In genomic region chr4:117071183-117071582, GRCm38 (mm10) we compare ENCODE assay signal across 32 mouse cellular contexts. TPM values are rescaled to one million over a fixed set of nuclear protein-coding genes. Genes with fewer than 3 reads are reported as not detected.
DNase-seq lines count a peak whose midpoint lies in the region; ATAC-seq and TF ChIP-seq lines count a peak whose summit lies in the region.
"Had no signal": no experiment of that assay in that cellular context is flagged by ENCODE, and none has a peak within 500 bp of the region (broad histone marks: within the 10 kb centered on the region; RNA-seq: fewer than 3 reads in every experiment).

No protein-coding gene starts in this region.

- ATAC-seq in intestine, postnatal 0 days = peak; percentile 43; the same call in 1 of the 2 replicates
- ATAC-seq in intestine, embryonic 16.5 days = no peak
- ATAC-seq in lung, postnatal 0 days = peak; percentile 93
- peak; percentile 58; the same call in 1 of the 2 replicates for ATAC-seq in stomach, embryonic 16.5 days (ENCODE audit: insufficient read depth, low FRiP score)
- ATAC-seq: forebrain, embryonic 16.5 days; midbrain, embryonic 16.5 days had no signal

- no peak overlapping the region for H3K4me2 ChIP-seq in intestine, postnatal 0 days (replicated peaks; ENCODE audit: low read depth)
- H3K4me2 ChIP-seq in intestine, embryonic 16.5 days (ENCODE audit: low read depth, low read length) = no peak overlapping the region
- H3K4me2 ChIP-seq in lung, postnatal 0 days (replicated peaks; ENCODE audit: low read depth, low read length) = no peak overlapping the region
- no peak overlapping the region for H3K4me2 ChIP-seq in stomach, embryonic 16.5 days (ENCODE audit: low read depth, low read length)
- H3K4me2 ChIP-seq: embryonic facial prominence, embryonic 12.5 days; hindbrain, embryonic 13.5 days; midbrain, embryonic 11.5 days; neural tube, embryonic 12.5 days had no signal

- no peaks in the 10 kb centered on the region for H3K9me3 ChIP-seq in intestine, postnatal 0 days (ENCODE audit: control insufficient read depth)
- no peaks in the 10 kb centered on the region for H3K9me3 ChIP-seq in intestine, embryonic 16.5 days (ENCODE audit: control insufficient read depth, low read length)
- no peaks in the 10 kb centered on the region for H3K9me3 ChIP-seq in lung, postnatal 0 days (ENCODE audit: low read length)
- H3K9me3 ChIP-seq in stomach, embryonic 16.5 days (replicated peaks; ENCODE audit: control insufficient read depth, low read length) = no peaks in the 10 kb centered on the region
- H3K9me3 ChIP-seq: embryonic facial prominence, embryonic 12.5 days; forebrain, embryonic 10.5 days; G1E; hindbrain, embryonic 13.5 days; neural tube, embryonic 12.5 days had no signal

- H3K9ac ChIP-seq in intestine, postnatal 0 days (ENCODE audit: low read depth, low read length) = no peak overlapping the region
- H3K9ac ChIP-seq in intestine, embryonic 16.5 days (ENCODE audit: low read depth, low read length) = no peak overlapping the region
- H3K9ac ChIP-seq in lung, postnatal 0 days (replicated peaks; ENCODE audit: low read depth) = no peak overlapping the region
- no peak overlapping the region for H3K9ac ChIP-seq in stomach, embryonic 16.5 days (ENCODE audit: low read length)
- H3K9ac ChIP-seq: embryonic facial prominence, embryonic 12.5 days; hindbrain, embryonic 13.5 days; neural tube, embryonic 12.5 days had no signal

- no peaks in the 10 kb centered on the region for H3K4me1 ChIP-seq in intestine, postnatal 0 days (replicated peaks; ENCODE audit: control insufficient read depth, insufficient read depth, low read length)
- H3K4me1 ChIP-seq in intestine, embryonic 16.5 days (ENCODE audit: control insufficient read depth, insufficient read depth, low read length) = no peaks in the 10 kb centered on the region
- H3K4me1 ChIP-seq in lung, postnatal 0 days (ENCODE audit: insufficient read depth, low read depth, low read length) = no peaks in the 10 kb centered on the region
- no peaks in the 10 kb centered on the region for H3K4me1 ChIP-seq in stomach, embryonic 16.5 days (ENCODE audit: control insufficient read depth, insufficient read depth, low read length)
- H3K4me1 ChIP-seq: embryonic facial prominence, embryonic 12.5 days; forebrain, embryonic 10.5 days; hindbrain, embryonic 13.5 days; neural tube, embryonic 12.5 days had no signal

- WGBS in intestine, postnatal 0 days = 79% methylated on average over 5 of the region's 5 CpGs
- WGBS in intestine, embryonic 16.5 days = 90% methylated on average over 5 of the region's 5 CpGs
- WGBS in lung, postnatal 0 days = 71% methylated on average over 5 of the region's 5 CpGs
- 87% methylated on average over 5 of the region's 5 CpGs for WGBS in stomach, embryonic 16.5 days

- DNase-seq in lung, postnatal 0 days (ENCODE audit: low spot score) = peak; percentile 39
- no peak for DNase-seq in lung, postnatal 4 days
- peak; percentile 16 for DNase-seq in NIH3T3 (ENCODE audit: low read depth)
- DNase-seq in embryo, embryonic 10.5 days (ENCODE audit: low spot score) = no peak
- DNase-seq in cerebellum, postnatal 25 days = no peak
- DNase-seq: adrenal gland, postnatal 36 days; cerebellum, adult 2 months; cerebellum, postnatal 14 days; gastrocnemius, adult 2 months; gastrocnemius, postnatal 36 days; heart, adult 18-20 months; heart, postnatal 4 days; kidney, adult 11 months; kidney, postnatal 14 days; layer of hippocampus, adult 9-11 months; right cerebral cortex, postnatal 4 days; thymus, postnatal 14 days had no signal

- no peak overlapping the region for H3K27ac ChIP-seq in intestine, postnatal 0 days (ENCODE audit: low read depth, low read length)
- no peak overlapping the region for H3K27ac ChIP-seq in intestine, embryonic 16.5 days (ENCODE audit: low read length)
- H3K27ac ChIP-seq in lung, postnatal 0 days (ENCODE audit: low read length) = no peak overlapping the region
- 0 out of 2 replicates have a peak overlapping the region, but pooled peaks have one; percentile 8 for H3K27ac ChIP-seq in stomach, embryonic 16.5 days (ENCODE audit: low read length)
- H3K27ac ChIP-seq: embryonic facial prominence, embryonic 12.5 days; forebrain, embryonic 10.5 days; gastrocnemius, adult 2 months; hindbrain, embryonic 13.5 days; macrophage; neural tube, embryonic 12.5 days had no signal

- peaks cover 21% of the 10 kb centered on the region; the same call in 1 of the 2 replicates for H3K36me3 ChIP-seq in intestine, postnatal 0 days (ENCODE audit: control insufficient read depth, insufficient read depth)
- no peaks in the 10 kb centered on the region for H3K36me3 ChIP-seq in intestine, embryonic 16.5 days (ENCODE audit: control insufficient read depth, insufficient read depth, low read length)
- H3K36me3 ChIP-seq in lung, postnatal 0 days (ENCODE audit: insufficient read depth, low read length) = peaks cover 8% of the 10 kb centered on the region; the same call in 1 of the 2 replicates
- H3K36me3 ChIP-seq in stomach, embryonic 16.5 days (ENCODE audit: control insufficient read depth, insufficient read depth, low read length) = peaks cover 9% of the 10 kb centered on the region; the same call in 1 of the 2 replicates

- no peak overlapping the region for H3K4me3 ChIP-seq in intestine, postnatal 0 days (ENCODE audit: low read depth, low read length)
- H3K4me3 ChIP-seq in intestine, embryonic 16.5 days (ENCODE audit: low read length) = no peak overlapping the region
- no peak overlapping the region for H3K4me3 ChIP-seq in lung, postnatal 0 days (ENCODE audit: low read depth, low read length)
- H3K4me3 ChIP-seq in stomach, embryonic 16.5 days (replicated peaks; ENCODE audit: low read length) = no peak overlapping the region
- H3K4me3 ChIP-seq: embryonic facial prominence, embryonic 12.5 days; forebrain, embryonic 10.5 days; gastrocnemius, adult 2 months; hindbrain, embryonic 13.5 days; neural tube, embryonic 12.5 days had no signal

- no peaks in the 10 kb centered on the region for H3K27me3 ChIP-seq in intestine, postnatal 0 days (replicated peaks; ENCODE audit: control insufficient read depth, insufficient read depth, low read length)
- H3K27me3 ChIP-seq in intestine, embryonic 16.5 days (replicated peaks; ENCODE audit: control insufficient read depth, insufficient read depth, low read length) = no peaks in the 10 kb centered on the region
- H3K27me3 ChIP-seq in lung, postnatal 0 days (replicated peaks; ENCODE audit: insufficient read depth, low read length) = no peaks in the 10 kb centered on the region
- no peaks in the 10 kb centered on the region for H3K27me3 ChIP-seq in stomach, embryonic 16.5 days (ENCODE audit: control insufficient read depth, insufficient read depth, low read length)
- H3K27me3 ChIP-seq: embryonic facial prominence, embryonic 12.5 days; hindbrain, embryonic 13.5 days; neural tube, embryonic 12.5 days had no signal

- TF ChIP-seq CTCF in intestine, postnatal 0 days (IDR thresholded peaks at IDR 0.05; ENCODE audit: low read depth) = no peak
- TF ChIP-seq CTCF in lung, postnatal 0 days (IDR thresholded peaks at IDR 0.05) = no peak

- peak; percentile 61; the same call in 1 of the 2 replicates for TF ChIP-seq EP300 in lung, postnatal 0 days (IDR thresholded peaks at IDR 0.05)

RNA-seq across cellular contexts. Expression of gene Ptch2, which starts 24.7 kb away (rescaled TPM):
- 1.3 and 1.4 TPM in 2 replicates for polyA plus RNA-seq in intestine, postnatal 0 days (2015; fragmentation: Nextera tagmentation; extraction: Ambion mirVana)
- polyA plus RNA-seq in intestine, embryonic 16.5 days (2015; fragmentation: Nextera tagmentation; extraction: Ambion mirVana) = 6.2 and 6.4 TPM in 2 replicates
- polyA plus RNA-seq in lung, postnatal 0 days (2015; fragmentation: Nextera tagmentation; extraction: Ambion mirVana) = 3.6 and 4.0 TPM in 2 replicates
- 7.0 and 7.3 TPM in 2 replicates for polyA plus RNA-seq in stomach, embryonic 16.5 days (2015; fragmentation: Nextera tagmentation; extraction: Ambion mirVana)
- polyA plus RNA-seq: G1E, macrophage had no signal

RNA-seq across cellular contexts. Expression of gene Eif2b3, which starts 52.0 kb away (rescaled TPM):
- 16.1 TPM in 2 replicates for polyA plus RNA-seq in intestine, postnatal 0 days (2015; fragmentation: Nextera tagmentation; extraction: Ambion mirVana)
- polyA plus RNA-seq in intestine, embryonic 16.5 days (2015; fragmentation: Nextera tagmentation; extraction: Ambion mirVana) = 26.8 and 31.4 TPM in 2 replicates
- 21.9 and 24.7 TPM in 2 replicates for polyA plus RNA-seq in lung, postnatal 0 days (2015; fragmentation: Nextera tagmentation; extraction: Ambion mirVana)
- 35.6 and 36.3 TPM in 2 replicates for polyA plus RNA-seq in stomach, embryonic 16.5 days (2015; fragmentation: Nextera tagmentation; extraction: Ambion mirVana)

RNA-seq across cellular contexts. Expression of gene Btbd19, which starts 54.3 kb away (rescaled TPM):
- 2.9 and 3.5 TPM in 2 replicates for polyA plus RNA-seq in intestine, postnatal 0 days (2015; fragmentation: Nextera tagmentation; extraction: Ambion mirVana)
- 3.9 and 4.8 TPM in 2 replicates for polyA plus RNA-seq in intestine, embryonic 16.5 days (2015; fragmentation: Nextera tagmentation; extraction: Ambion mirVana)
- 3.8 and 4.3 TPM in 2 replicates for polyA plus RNA-seq in lung, postnatal 0 days (2015; fragmentation: Nextera tagmentation; extraction: Ambion mirVana)
- 6.5 and 6.6 TPM in 2 replicates for polyA plus RNA-seq in stomach, embryonic 16.5 days (2015; fragmentation: Nextera tagmentation; extraction: Ambion mirVana)

RNA-seq across cellular contexts. Expression of gene Tctex1d4, which starts 55.4 kb away (rescaled TPM):
- polyA plus RNA-seq in intestine, postnatal 0 days (2015; fragmentation: Nextera tagmentation; extraction: Ambion mirVana) = 0.22 TPM in 2 replicates
- not detected in 2 replicates for polyA plus RNA-seq in intestine, embryonic 16.5 days (2015; fragmentation: Nextera tagmentation; extraction: Ambion mirVana)
- polyA plus RNA-seq in lung, postnatal 0 days (2015; fragmentation: Nextera tagmentation; extraction: Ambion mirVana) = 26.1 and 27.2 TPM in 2 replicates
- 0.22 TPM in 1 of 2 replicates, not detected in the other for polyA plus RNA-seq in stomach, embryonic 16.5 days (2015; fragmentation: Nextera tagmentation; extraction: Ambion mirVana)
- polyA plus RNA-seq: embryonic facial prominence, embryonic 12.5 days; forebrain, embryonic 10.5 days; heart, embryonic 14.5 days; kidney, embryonic 14.5 days; limb, embryonic 11.5 days; midbrain, embryonic 11.5 days; neural tube, embryonic 12.5 days had no signal

Comparison
In these comparisons a context has a peak if more than half of its experiments do, and no peak if none do; other contexts are left out.
1. DNase-seq: peak in lung, postnatal 0 days (single experiment) and NIH3T3 (single experiment); none in lung, postnatal 4 days (0 of 2), embryo, embryonic 10.5 days (single experiment) and cerebellum, postnatal 25 days (0 of 2).